ENCODE assay signal across 8 mouse cellular contexts in the genomic region with DNA sequence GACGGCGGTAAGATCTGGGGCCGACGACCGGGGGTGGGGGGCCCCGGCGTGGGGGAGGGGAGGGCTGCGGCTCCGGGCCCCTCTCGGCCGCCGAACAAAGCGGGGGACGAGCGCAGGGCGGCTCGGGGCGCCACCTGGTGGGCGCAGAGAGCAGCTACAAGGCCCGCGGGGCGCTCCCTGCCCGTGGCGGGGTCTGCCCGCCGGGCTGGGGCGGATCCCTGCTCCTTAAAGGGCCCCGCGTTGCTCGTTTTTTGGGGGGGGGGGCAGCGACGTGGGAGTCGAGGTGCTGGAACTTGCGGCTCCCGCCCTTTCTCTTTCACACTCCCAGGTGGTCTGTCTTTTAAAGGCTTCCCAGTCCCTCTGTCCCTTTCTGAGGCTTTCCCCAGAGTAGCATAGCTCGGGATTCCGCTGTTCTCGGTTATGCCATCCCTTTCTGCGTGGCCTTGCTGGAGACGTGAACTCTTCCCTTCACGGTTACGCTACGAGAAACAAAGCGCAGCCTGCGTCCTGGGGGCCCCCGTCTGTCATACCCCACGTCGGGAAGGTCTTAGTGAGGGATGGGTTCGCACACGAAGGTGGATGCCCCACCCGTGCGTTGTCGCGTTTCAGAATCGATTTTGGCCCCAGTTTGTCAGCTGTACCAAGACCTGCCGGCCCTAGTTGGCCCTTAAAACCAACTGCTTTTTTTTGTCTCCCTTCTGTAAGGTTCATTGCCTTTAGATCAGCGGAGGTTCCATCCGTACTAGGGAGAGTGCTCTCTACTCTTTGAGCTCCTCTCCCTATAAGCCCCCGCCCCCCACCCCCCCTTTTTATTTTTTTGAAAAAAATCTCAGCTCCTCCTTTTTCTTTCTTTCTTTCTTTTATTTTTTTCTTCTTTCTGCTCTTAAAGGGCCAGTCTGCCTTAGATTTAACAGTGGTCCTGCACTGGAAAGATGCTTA. TPM values are rescaled to one million over a fixed set of nuclear protein-coding genes. Genes with fewer than 3 reads are reported as not detected.
DNase-seq lines count a peak whose midpoint lies in the region; ATAC-seq and TF ChIP-seq lines count a peak whose summit lies in the region.

No protein-coding gene starts in this region.

- no peaks in the 10 kb centered on the region for H3K9me3 ChIP-seq in hindbrain, embryonic 15.5 days

- peak; percentile 87 to 94 for DNase-seq in adrenal gland, adult (ENCODE audit: inconsistent age in 2 of 2, low spot score in 1 of 2)
- DNase-seq in cerebellum, postnatal 36 days = peak; percentile 74 to 82
- DNase-seq in gastrocnemius, adult 2 months = peak; percentile 91
- peak; percentile 87 for DNase-seq in left cerebral cortex, postnatal 4 days
- peak; percentile 89 for DNase-seq in mesoderm, embryonic 11.5 days (ENCODE audit: low read depth, low spot score)
- DNase-seq in right cerebral cortex, postnatal 25 days = peak; percentile 84
- DNase-seq in urinary bladder, postnatal 25 days (ENCODE audit: low spot score) = peak; percentile 80

- peak overlapping the region; percentile 99 for H3K9ac ChIP-seq in hindbrain, embryonic 15.5 days

- intact Hi-C loops in gastrocnemius, adult 2 months (cut with DNase I) = loop anchor here (5.0 to 10.0 kb wide), 3 partner anchors 76 to 353 kb away; a partner anchor contains a TSS
- intact Hi-C loops in left cerebral cortex, postnatal 4 days (cut with DNase I) = loop anchor here (5.0 kb wide), 1 partner anchor 36 kb away; a partner anchor contains a TSS

- H3K4me3 ChIP-seq in gastrocnemius, adult 2 months = peak overlapping the region; percentile 91
- H3K4me3 ChIP-seq in hindbrain, embryonic 15.5 days = peak overlapping the region; percentile 76

- peak; percentile 97 for TF ChIP-seq CTCF in gastrocnemius, adult 2 months (IDR thresholded peaks at IDR 0.05)

- no peaks in the 10 kb centered on the region for H3K36me3 ChIP-seq in hindbrain, embryonic 15.5 days

- peak; percentile 67 for ATAC-seq in hindbrain, embryonic 15.5 days (ENCODE audit: low FRiP score, low read depth)

- H3K4me2 ChIP-seq in hindbrain, embryonic 15.5 days = peak overlapping the region; percentile 93

- H3K4me1 ChIP-seq in hindbrain, embryonic 15.5 days (replicated peaks) = peaks cover 57% of the 10 kb centered on the region

- no peaks in the 10 kb centered on the region for H3K27me3 ChIP-seq in hindbrain, embryonic 15.5 days

- peak overlapping the region; percentile 85 for H3K27ac ChIP-seq in gastrocnemius, adult 2 months
- H3K27ac ChIP-seq in hindbrain, embryonic 15.5 days (replicated peaks) = peak overlapping the region; percentile 99

- under 1% methylated on average over 44 of the region's 59 CpGs for WGBS in hindbrain, embryonic 15.5 days

RNA-seq across cellular contexts. Expression of a gene that starts 0.8 kb away (rescaled TPM):
- 1 to 10 TPM; 5.3 to 5.9 TPM for total RNA-seq in gastrocnemius, adult 2 months (2021)
- polyA plus RNA-seq in hindbrain, embryonic 15.5 days (2015; fragmentation: Nextera tagmentation; extraction: Ambion mirVana) = 15.3 and 17.2 TPM in 2 replicates
- 100 to 1,000 TPM; 145 to 166 TPM for total RNA-seq in left cerebral cortex, postnatal 4 days (2021)

RNA-seq across cellular contexts. Expression of a gene that starts 35.4 kb away (rescaled TPM):
- 1 to 10 TPM; 8.0 to 10.0 TPM for total RNA-seq in gastrocnemius, adult 2 months (2021)
- polyA plus RNA-seq in hindbrain, embryonic 15.5 days (2015; fragmentation: Nextera tagmentation; extraction: Ambion mirVana) = 28.9 and 32.2 TPM in 2 replicates
- total RNA-seq in left cerebral cortex, postnatal 4 days (2021) = 10 to 100 TPM; 38.9 to 43.9 TPM

Comparison
In these comparisons a context has a peak if more than half of its experiments do, and no peak if none do; other contexts are left out.
1. Peak in every context shown above with its lines: DNase-seq, ATAC-seq, H3K4me3 ChIP-seq and H3K27ac ChIP-seq.
2. RNA of a gene that starts 0.8 kb away (total RNA-seq): 145 to 166 TPM in left cerebral cortex, postnatal 4 days; 5.3 to 5.9 TPM in gastrocnemius, adult 2 months; every median in the first group is over 10 times any median in the second.